Mouse (Mus musculus) thymus, adult 18-20 months (tissue): ENCODE results near the gene Lhfpl2.

Experiments
- DNase-seq, 2 experiments: peaks; one replicate each; pipeline ENCODE4 v3.0.0; 2022; ENCODE audit warnings: mixed read lengths in 2 of 2

The Lhfpl2 gene

DNA sequence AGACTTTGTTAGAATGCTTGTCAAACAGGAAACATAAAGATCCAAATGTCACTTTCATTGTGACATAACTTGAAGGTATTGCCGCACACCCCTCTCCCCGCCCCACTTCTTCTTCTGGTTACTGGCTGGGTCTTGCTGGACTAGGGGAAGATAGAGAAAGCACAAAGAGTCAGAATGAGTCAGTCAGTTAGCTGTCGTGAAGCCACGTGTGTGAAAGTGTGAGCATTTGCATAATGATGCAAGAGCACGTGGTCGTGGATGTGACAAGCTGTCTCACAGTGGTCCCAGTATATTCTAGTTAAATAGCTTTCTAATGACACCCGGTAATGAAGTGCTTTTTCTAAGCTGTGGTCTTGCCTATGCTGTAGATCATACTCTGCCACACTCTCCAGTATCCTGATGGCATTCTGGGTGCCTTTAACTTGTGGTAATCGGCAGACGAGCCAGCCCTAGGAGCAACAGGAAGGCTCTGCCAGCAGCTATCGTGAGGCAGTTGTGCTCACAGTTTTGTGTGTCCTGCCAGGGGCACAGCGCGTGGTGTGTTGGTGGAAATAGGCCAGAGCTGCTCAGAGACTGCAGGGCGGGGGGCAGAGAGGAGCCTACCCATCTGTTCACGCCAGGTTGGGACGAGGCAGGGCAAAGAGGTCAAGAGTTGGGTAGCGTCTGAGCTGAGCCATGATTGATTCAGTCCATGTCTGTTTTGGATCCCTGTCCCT is 40.9 kb downstream of the Lhfpl2 start:
- no peak for DNase-seq

- DNase-seq = no peak
These were observed 41.5 kb downstream of the Lhfpl2 start for GRCm38 (mm10) chr13:94099087-94099486.

- DNase-seq = no peak
These were observed 42.8 kb downstream of the Lhfpl2 start for GRCm38 (mm10) chr13:94100361-94100760.

- DNase-seq = no peak
These were observed 43.5 kb downstream of the Lhfpl2 start for GRCm38 (mm10) chr13:94101020-94101571.

- no peak for DNase-seq
These were observed 47.4 kb downstream of the Lhfpl2 start for GRCm38 (mm10) chr13:94104866-94105475.

GRCm38 (mm10) chr13:94106431-94106830 is 48.8 kb downstream of the Lhfpl2 start:
- DNase-seq = no peak

GRCm38 (mm10) chr13:94106983-94107382 is 49.4 kb downstream of the Lhfpl2 start:
- no peak for DNase-seq

GRCm38 (mm10) chr13:94110556-94110955 is 53.0 kb downstream of the Lhfpl2 start:
- no peak for DNase-seq

GRCm38 (mm10) chr13:94115476-94115875 is 57.9 kb downstream of the Lhfpl2 start:
- no peak for DNase-seq

DNA sequence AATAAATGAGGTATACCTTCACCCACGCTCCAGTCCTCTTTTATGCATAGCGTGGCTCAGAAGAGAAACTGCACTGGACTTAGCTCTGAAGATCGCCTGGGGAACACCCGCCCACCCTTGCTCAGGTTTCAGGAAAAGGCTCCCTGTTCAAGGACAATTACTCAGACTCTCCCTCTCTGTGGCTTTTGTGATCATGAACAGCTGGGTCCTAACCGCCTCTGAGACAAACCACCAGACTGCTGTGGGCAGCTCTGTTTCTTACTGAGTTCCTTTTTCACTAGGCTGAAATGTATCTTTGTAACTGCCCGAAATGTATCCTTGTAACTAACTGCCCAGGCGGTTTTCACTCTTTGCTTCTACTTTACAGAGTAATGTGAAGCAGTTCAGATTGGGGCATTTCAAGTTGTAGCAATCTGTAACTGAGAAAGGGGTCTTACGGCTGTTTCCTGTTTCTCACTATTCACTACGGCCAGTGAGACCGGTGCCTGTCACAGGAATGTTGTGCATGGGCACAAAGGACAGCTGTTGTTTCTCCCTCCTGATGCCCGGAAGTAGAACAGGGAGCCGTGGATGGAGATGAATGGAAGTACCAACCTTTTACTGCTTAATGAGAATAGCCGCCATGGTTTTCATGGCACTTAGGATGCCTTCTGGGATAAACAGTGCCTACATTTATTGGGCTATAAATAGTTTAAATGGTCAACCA is 59.3 kb downstream of the Lhfpl2 start:
- DNase-seq = no peak

- DNase-seq = no peak
These were observed 59.9 kb downstream of the Lhfpl2 start for GRCm38 (mm10) chr13:94117522-94117921.

GRCm38 (mm10) chr13:94118091-94118490 is 60.5 kb downstream of the Lhfpl2 start:
- no peak for DNase-seq

DNA sequence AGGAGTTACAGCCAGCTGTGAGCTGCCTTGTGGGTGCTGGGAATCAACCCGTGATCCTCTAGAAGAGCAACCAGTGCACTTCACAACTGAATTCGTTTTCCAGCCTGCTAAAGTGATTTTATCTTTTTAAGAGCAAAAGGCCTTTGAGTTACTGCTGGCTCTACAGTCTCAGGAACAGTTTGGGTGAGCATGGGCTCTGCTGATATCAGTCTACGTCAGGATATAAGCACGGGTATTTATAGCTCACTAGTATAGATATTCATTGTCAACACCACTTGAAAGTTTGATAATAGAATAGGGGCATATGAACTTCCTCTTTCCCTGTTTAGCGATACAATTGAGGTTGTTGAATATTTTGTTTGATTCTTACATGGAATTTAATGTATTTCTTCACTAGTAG is 61.7 kb downstream of the Lhfpl2 start:
- no peak for DNase-seq

DNA sequence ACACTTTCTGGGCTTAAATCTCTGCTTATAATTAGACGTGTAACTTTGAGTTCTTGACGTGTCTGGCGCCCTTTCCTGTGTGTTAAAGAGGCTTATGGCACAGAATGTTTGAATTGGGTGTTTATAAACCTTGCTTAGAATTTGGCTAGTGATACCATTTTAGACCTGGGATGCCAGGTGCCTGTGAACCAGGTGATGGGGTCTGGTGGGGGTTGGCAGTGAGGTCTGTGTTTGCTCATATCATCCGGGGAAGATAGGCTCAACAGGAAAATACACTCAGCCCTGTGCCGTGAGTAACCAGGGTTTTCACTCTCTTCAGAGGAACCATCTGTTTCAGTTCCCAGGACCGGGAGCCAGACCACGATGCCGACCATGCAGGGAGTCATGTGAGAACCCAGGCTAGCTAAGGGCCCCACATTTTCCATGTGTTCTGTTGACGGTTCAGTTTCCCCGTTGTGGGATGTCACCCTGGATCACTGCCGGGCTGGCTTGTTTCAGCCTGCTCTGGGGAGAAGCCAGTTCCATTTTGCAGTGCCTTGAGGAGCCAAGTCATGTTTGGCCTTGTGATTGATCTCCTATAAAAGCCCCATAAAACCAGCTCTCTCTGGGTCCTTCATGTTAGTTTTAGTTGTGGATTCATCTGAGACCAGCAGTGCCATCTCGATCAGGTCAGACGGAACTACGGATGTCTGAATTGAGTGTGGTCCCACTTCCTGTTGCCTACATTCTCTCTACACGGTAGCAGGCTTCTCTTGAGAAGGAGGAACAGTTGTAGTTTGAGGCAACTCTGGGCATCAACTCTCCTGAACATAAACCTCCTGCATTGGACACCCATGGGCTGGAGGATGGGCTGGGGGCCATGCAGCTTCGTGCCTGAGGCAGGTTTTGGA is 65.4 kb downstream of the Lhfpl2 start:
- DNase-seq = no peak

DNA sequence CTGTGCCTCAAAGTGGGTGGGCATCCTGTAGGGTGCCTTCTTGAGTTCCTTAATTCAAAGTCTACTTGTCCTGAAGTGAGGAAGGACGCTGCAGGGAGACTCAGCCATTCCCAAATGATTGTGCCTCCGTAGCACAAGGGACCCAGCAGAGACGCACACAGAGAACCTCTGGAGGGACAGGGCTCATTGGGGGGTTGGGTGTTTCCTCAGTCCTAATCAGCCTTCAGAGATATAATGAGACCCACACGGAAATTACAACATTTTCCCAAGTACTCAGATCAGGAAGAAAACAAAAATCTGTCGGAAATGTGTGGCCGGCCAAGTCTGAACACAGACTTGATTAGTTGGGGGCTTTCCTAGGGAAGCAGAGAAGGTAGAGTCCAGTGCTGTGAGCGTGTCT is 72.8 kb downstream of the Lhfpl2 start:
- no peak for DNase-seq

- no peak for DNase-seq
These were observed 73.5 kb downstream of the Lhfpl2 start for GRCm38 (mm10) chr13:94131135-94131534.

DNA sequence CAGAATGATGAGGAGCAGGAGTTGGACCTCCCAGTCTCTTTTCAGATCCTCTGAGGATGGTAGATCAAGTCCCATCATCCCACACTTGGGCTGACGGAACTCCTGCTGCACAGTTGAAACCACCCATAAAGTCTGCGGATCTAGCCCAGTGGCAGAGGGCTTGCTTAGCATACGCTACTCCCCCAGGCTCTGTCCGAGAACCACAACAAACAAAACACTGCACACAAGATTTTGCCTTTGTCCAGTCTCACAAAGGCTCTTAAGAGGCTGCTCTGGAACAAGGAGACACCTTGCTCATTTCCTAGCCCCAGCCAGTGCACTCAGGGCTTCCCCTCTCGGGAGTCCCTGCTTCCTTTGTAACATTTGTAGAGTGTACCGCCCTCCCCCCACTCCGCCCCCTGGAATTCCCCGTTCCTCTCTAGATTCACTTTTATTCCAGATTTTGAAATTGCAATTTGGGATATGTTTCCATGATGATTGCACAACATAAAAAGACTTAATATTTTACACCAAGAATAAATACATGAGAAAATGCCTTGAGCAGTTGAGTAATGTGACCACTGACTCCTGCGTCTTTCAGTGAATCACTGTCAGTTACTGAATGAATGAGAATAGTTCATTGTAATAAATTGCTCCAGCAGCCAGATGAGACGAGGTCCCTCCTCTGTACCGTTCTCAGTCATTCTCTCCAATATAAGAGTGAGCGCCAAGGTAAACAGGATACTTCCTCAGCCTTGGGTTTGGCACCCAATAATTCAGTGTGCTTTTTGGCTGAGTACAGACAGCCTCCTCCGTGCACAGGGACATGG is 74.8 kb downstream of the Lhfpl2 start:
- DNase-seq = no peak

DNA sequence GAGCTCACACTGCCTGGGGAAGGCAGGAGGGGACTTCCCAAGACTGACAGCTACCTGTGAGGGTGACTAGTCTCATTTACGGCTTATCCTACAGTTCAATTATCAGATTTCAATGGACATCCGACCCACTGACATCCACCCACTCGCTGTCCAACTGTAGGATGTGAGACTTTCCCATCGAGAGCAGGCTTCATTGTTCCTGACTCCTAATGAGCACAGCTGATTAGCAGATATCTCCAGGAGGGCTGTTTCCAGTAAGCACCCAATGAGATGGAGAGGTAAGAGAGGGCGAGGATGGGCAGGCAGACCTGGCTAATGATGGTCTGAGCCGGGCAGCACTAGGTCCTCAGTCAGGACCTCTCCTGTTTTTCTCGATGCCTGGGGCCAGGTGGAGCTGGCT is 77.0 kb downstream of the Lhfpl2 start:
- DNase-seq = no peak

DNA sequence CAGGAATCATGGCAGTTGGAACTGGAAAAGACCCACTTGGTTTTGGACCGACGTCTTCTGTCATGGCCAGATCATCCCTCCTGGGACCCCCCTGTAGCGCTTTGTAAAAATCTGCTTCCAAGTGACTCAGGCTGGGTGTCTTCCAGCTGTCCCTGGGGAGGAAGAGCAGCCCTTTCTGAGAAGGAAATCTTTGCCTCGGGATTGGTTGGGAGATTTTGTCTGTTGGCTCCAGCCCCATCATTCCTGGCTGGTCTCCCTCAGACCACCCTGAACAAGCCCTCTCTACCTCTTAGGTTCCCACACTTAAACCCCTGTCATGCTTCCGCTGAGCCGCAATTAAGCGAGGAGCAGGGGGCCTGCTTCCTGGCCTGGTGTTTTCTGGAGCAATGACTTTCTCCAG is 77.6 kb downstream of the Lhfpl2 start:
- DNase-seq = no peak

DNA sequence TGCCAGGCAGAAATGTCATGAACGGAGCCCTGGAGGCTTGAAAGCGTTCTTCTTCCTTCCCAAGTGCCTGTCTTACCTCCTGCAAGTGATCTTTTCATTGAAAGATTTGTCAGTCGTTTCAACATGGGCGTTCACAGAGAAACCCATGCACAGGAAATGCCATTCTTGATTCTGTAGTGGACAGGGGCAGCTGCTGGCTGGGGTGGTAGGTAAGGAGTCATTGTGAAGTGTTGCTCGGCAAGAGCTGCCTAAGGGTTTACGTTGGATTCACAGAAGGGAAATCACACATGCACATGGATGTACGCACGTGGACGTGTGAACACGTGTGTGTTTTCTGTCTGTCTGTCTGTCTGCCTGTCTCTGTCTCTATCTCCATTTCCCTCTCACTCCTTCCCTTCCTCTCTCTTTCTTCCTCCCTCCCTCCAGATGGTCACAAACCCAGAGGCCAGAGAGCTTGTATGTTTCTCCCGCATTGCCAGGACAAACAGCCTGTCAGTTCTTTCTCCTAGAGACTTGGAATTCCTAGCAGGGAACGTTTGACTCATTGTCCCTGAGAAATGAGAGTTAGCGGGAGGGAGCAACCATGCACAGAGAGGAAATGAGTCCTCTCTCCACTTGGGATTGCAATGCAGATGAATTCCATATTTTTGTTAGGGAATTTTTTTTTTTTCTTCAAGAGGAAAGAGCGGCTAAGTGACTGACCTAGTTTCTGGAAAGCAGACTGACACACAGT is 82.3 kb downstream of the Lhfpl2 start:
- no peak for DNase-seq

- no peak for DNase-seq
These were observed 82.8 kb downstream of the Lhfpl2 start for GRCm38 (mm10) chr13:94140446-94140845.
